Mouse (Mus musculus): ENCODE results near the gene Hoxb8. TPM values are rescaled to one million over a fixed set of nuclear protein-coding genes. Genes with fewer than 3 reads are reported as not detected.
A peak's percentile ranks its signal among the peaks of the same experiment; 100 is the strongest.

The Hoxb8 gene
- polyA plus RNA-seq, 1 experiment from 2014 or later: not detected

GRCm38 (mm10) chr11:96301064-96301431 lies 19.3 kb downstream of the Hoxb8 start:
- Histone ChIP-seq H3K9ac (replicated peaks; ENCODE audit: low read length) (no peak overlapping the region), H3K27me3 (ENCODE audit: control insufficient read depth, insufficient read depth, low read length) (peaks cover 100% of the 10 kb centered on the region), H3K36me3 (ENCODE audit: control insufficient read depth, insufficient read depth, low read length) (no peaks in the 10 kb centered on the region), H3K4me3 (replicated peaks; ENCODE audit: low read depth, low read length) (no peak overlapping the region), H3K4me2 (ENCODE audit: low read length) (no peak overlapping the region), H3K4me1 (ENCODE audit: control insufficient read depth, insufficient read depth, low read length) (no peaks in the 10 kb centered on the region), H3K27ac (replicated peaks; ENCODE audit: low read depth, low read length) (no peak overlapping the region), H3K9me3 (ENCODE audit: control insufficient read depth, low read length) (no peaks in the 10 kb centered on the region)
- ATAC-seq (ENCODE audit: low FRiP score, low TSS enrichment) (no peak), DNase-seq (no peak)
- WGBS: under 1% methylated on average over 10 of the region's 10 CpGs

- Histone ChIP-seq H3K4me1 (ENCODE audit: control insufficient read depth, insufficient read depth, low read length) (no peaks in the 10 kb centered on the region), H3K9me3 (ENCODE audit: control insufficient read depth, low read length) (no peaks in the 10 kb centered on the region), H3K9ac (replicated peaks; ENCODE audit: low read length) (no peak overlapping the region), H3K27ac (replicated peaks; ENCODE audit: low read depth, low read length) (no peak overlapping the region), H3K36me3 (ENCODE audit: control insufficient read depth, insufficient read depth, low read length) (no peaks in the 10 kb centered on the region), H3K27me3 (ENCODE audit: control insufficient read depth, insufficient read depth, low read length) (peaks cover 100% of the 10 kb centered on the region), H3K4me3 (replicated peaks; ENCODE audit: low read depth, low read length) (no peak overlapping the region), H3K4me2 (ENCODE audit: low read length) (no peak overlapping the region)
- WGBS: under 1% methylated on average over 15 of the region's 15 CpGs
- no peak for DNase-seq
- ATAC-seq (ENCODE audit: low FRiP score, low TSS enrichment): no peak
These were observed 20.1 kb downstream of the Hoxb8 start for GRCm38 (mm10) chr11:96301837-96302236.

DNA sequence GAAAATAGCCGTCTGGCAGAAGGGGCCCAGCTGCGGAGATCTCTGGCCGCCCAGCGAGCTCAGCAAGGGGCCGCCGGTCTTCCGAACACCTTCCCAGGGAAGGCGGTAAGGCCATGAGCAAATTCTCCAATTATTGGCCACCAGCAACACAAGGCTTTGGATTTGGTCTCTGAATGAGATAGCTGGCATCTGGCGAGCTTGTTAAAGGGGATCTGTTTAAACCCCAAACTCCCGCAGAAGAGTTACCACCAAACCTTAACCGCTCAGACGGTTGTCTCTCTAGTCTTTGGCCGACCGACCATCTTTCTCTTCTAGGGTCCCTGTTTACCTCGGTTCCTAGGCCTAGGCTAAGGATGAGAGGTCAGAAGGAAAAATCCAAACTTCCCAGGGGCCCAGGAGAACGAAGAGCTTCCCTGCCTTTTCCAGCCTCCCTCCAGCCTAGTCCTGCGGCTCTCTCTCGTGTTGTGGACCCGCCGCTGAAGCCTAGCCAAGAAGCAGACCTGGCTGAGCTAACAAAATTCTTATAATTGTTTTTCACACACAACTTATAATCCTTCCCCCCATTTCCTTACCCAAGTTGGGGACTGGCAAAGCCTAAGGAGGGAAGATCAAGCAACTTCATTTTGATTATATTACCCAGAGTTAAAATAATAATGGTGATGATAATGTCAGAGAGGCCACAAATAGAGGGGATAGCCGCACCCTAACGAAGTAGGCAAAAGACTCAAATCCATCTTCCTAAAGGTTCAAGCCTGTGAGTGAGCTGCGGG lies 20.9 kb downstream of the Hoxb8 start:
- H3K4me2 ChIP-seq (ENCODE audit: low read length): no peak overlapping the region
- no peak overlapping the region for H3K9ac ChIP-seq (replicated peaks; ENCODE audit: low read length)
- H3K27me3 ChIP-seq (ENCODE audit: control insufficient read depth, insufficient read depth, low read length): peaks cover 100% of the 10 kb centered on the region
- H3K9me3 ChIP-seq (ENCODE audit: control insufficient read depth, low read length): no peaks in the 10 kb centered on the region
- 3% methylated on average over 23 of the region's 23 CpGs for WGBS
- no peaks in the 10 kb centered on the region for H3K36me3 ChIP-seq (ENCODE audit: control insufficient read depth, insufficient read depth, low read length)
- H3K4me1 ChIP-seq (ENCODE audit: control insufficient read depth, insufficient read depth, low read length): no peaks in the 10 kb centered on the region
- H3K4me3 ChIP-seq (replicated peaks; ENCODE audit: low read depth, low read length): no peak overlapping the region
- DNase-seq: no peak
- ATAC-seq (ENCODE audit: low FRiP score, low TSS enrichment): no peak
- H3K27ac ChIP-seq (replicated peaks; ENCODE audit: low read depth, low read length): no peak overlapping the region

DNA sequence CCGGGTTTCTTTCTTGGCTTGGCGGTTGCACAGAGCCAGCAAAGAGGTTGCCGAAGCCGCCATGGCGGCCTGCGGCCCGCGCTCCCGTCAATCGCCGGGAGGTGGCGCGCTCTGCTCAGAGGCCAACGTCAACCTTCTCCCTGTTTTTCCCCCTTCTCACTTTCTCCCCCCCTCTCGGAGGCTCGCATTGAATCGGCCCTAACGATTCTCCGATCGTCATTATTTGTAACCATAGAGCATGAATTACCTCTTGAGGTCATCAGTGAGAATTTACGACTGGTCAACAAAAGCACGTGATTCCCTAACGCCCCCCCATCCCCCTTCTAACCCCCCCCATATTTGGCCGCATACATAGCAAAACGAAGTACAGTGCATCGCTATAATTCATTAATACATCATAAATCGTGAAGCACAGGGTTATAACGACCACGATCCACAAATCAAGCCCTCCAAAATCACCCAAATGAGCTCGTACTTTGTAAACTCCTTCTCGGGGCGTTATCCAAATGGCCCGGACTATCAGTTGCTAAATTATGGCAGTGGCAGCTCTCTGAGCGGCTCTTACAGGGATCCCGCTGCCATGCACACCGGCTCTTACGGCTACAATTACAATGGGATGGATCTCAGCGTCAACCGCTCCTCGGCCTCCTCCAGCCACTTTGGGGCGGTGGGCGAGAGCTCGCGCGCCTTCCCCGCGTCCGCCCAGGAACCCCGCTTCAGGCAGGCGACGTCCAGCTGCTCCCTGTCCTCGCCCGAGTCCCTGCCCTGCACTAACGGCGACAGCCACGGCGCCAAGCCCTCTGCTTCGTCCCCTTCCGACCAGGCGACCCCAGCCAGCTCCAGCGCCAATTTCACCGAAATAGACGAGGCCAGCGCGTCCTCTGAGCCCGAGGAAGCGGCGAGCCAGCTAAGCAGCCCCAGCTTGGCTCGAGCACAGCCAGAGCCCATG lies 21.7 kb downstream of the Hoxb8 start, which contains the start of gene Hoxb5:
TSS of gene Hoxb5 (plus strand) at position 186 of the 949 bp plus-strand sequence.
- no peaks in the 10 kb centered on the region for H3K9me3 ChIP-seq (ENCODE audit: control insufficient read depth, low read length)
- H3K27me3 ChIP-seq (ENCODE audit: control insufficient read depth, insufficient read depth, low read length): peaks cover 100% of the 10 kb centered on the region
- ATAC-seq (ENCODE audit: low FRiP score, low TSS enrichment): no peak
- no peak within 1 kb of the TSS for H3K9ac ChIP-seq (replicated peaks; ENCODE audit: low read length)
- WGBS: 1% methylated on average over 69 of the region's 69 CpGs
- H3K36me3 ChIP-seq (ENCODE audit: control insufficient read depth, insufficient read depth, low read length): no peaks in the 10 kb centered on the region
- H3K4me3 ChIP-seq (replicated peaks; ENCODE audit: low read depth, low read length): no peak within 1 kb of the TSS
- H3K27ac ChIP-seq (replicated peaks; ENCODE audit: low read depth, low read length): no peak within 1 kb of the TSS
- no peak within 1 kb of the TSS for H3K4me2 ChIP-seq (ENCODE audit: low read length)
- peak; percentile 83 for DNase-seq
- no peaks in the 10 kb centered on the region for H3K4me1 ChIP-seq (ENCODE audit: control insufficient read depth, insufficient read depth, low read length)

- ATAC-seq (ENCODE audit: low FRiP score, low TSS enrichment) (no peak), DNase-seq (no peak)
- Histone ChIP-seq H3K27ac (replicated peaks; ENCODE audit: low read depth, low read length) (no peak overlapping the region), H3K4me2 (ENCODE audit: low read length) (no peak overlapping the region), H3K27me3 (ENCODE audit: control insufficient read depth, insufficient read depth, low read length) (peaks cover 100% of the 10 kb centered on the region), H3K4me1 (ENCODE audit: control insufficient read depth, insufficient read depth, low read length) (no peaks in the 10 kb centered on the region), H3K36me3 (ENCODE audit: control insufficient read depth, insufficient read depth, low read length) (no peaks in the 10 kb centered on the region), H3K9ac (replicated peaks; ENCODE audit: low read length) (no peak overlapping the region), H3K9me3 (ENCODE audit: control insufficient read depth, low read length) (no peaks in the 10 kb centered on the region), H3K4me3 (replicated peaks; ENCODE audit: low read depth, low read length) (no peak overlapping the region)
- WGBS: 2% methylated on average over 38 of the region's 38 CpGs
These were observed 22.9 kb downstream of the Hoxb8 start for GRCm38 (mm10) chr11:96304381-96305195.

DNA sequence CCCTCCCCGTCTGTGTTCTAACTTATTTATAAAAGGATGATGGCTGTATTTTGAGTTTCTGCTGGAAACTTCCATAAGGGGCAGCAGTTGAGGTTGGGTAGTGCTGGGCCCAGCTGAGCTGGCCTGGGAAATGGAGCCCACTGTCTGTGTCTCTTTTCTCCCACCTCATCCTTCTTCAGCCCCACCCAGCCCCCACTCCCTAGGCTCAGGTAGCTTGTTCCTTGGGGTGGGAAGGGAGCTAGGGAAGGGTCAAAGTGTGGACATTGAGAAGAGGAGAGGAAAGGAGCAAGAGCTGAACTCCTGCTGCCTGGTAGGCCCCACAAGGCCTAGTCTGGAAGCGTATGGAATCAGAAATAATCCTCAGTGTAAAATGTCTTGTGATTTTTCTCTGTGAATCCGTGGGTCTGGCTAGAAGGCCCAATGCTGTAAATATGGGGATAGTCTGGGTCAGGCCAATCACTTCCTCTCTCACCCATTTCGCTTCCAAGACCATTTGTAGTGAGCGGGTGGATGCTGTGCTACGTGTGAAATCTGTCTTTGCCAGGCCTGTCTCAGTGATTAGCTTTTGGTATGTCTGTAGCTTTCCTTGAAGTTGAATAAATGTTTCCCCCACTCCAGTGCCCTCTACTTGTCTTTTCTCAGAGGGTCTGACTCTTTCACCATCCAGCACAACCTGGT lies 23.9 kb downstream of the Hoxb8 start:
- ATAC-seq (ENCODE audit: low FRiP score, low TSS enrichment) (no peak), DNase-seq (no peak)
- 15% methylated on average over 6 of the region's 6 CpGs for WGBS
- Histone ChIP-seq H3K4me3 (replicated peaks; ENCODE audit: low read depth, low read length) (no peak overlapping the region), H3K9ac (replicated peaks; ENCODE audit: low read length) (no peak overlapping the region), H3K36me3 (ENCODE audit: control insufficient read depth, insufficient read depth, low read length) (no peaks in the 10 kb centered on the region), H3K4me1 (ENCODE audit: control insufficient read depth, insufficient read depth, low read length) (no peaks in the 10 kb centered on the region), H3K27ac (replicated peaks; ENCODE audit: low read depth, low read length) (no peak overlapping the region), H3K4me2 (ENCODE audit: low read length) (no peak overlapping the region), H3K27me3 (ENCODE audit: control insufficient read depth, insufficient read depth, low read length) (peaks cover 100% of the 10 kb centered on the region), H3K9me3 (ENCODE audit: control insufficient read depth, low read length) (no peaks in the 10 kb centered on the region)

DNA sequence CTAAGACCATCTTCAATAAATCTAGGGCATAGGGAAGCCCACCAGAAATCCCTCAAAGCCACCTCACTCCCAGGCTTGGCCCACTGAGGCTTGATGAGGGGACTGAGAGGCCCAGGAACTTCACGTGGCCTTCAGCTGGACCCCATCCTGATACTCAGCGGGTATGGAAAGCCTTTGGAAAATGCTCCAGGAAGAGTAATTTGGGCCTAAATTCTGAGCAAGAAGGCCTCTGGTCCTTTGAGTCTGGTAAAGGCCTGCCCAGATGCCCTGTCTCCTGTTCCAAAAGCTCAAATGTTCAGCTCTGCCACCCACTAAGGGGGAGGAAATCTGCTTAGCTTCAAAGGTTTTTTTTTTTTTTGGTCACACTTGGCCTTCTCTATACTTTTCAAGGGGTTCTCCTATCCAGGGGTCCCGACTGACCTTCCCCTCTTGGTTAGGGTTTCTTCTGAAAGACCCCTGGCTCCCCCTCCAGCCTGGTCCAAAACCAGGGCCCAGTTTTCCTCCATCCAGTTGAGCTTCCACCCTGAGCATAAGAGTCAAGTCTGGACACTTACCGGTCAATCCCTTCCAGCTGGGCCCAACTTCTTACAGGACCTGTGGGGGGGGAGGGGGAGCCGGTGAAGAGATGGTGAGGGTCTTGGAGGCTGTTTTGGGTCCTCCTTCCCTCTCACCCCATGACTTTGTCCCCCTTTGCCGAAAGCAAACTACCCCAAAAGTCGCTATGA lies 24.6 kb downstream of the Hoxb8 start:
- DNase-seq (no peak), ATAC-seq (ENCODE audit: low FRiP score, low TSS enrichment) (no peak)
- Histone ChIP-seq H3K4me1 (ENCODE audit: control insufficient read depth, insufficient read depth, low read length) (no peaks in the 10 kb centered on the region), H3K4me2 (ENCODE audit: low read length) (no peak overlapping the region), H3K27me3 (ENCODE audit: control insufficient read depth, insufficient read depth, low read length) (peaks cover 100% of the 10 kb centered on the region), H3K4me3 (replicated peaks; ENCODE audit: low read depth, low read length) (no peak overlapping the region), H3K36me3 (ENCODE audit: control insufficient read depth, insufficient read depth, low read length) (no peaks in the 10 kb centered on the region), H3K27ac (replicated peaks; ENCODE audit: low read depth, low read length) (no peak overlapping the region), H3K9me3 (ENCODE audit: control insufficient read depth, low read length) (no peaks in the 10 kb centered on the region), H3K9ac (replicated peaks; ENCODE audit: low read length) (no peak overlapping the region)
- 4% methylated on average over 7 of the region's 7 CpGs for WGBS
